Mouse (Mus musculus): ENCODE results near the gene Akr1b3. TPM values are rescaled to one million over a fixed set of nuclear protein-coding genes. Genes with fewer than 3 reads are reported as not detected.
"Not testable (repeated sequence)": the region's sequence is repeated elsewhere in the genome, so short reads cannot be mapped to it uniquely, and the experiment has no call there.

The Akr1b3 gene
- total and polyA plus RNA-seq, 2 experiments from 2014 or later = 88.6 to 98.3 TPM

GRCm38 (mm10) chr6:34353658-34354353 lies 36.5 kb upstream of the Akr1b3 start, which contains the start of gene Akr1b8:
Gene Akr1b8, plus strand, starts transcription at chr6:34354119.
- WGBS = 13% methylated on average over 16 of the region's 16 CpGs
- Histone ChIP-seq H3K4me2 (ENCODE audit: low read depth) (peak within 1 kb of the TSS; percentile 4; the same call in 1 of the 2 replicates), H3K27me3 (ENCODE audit: insufficient read depth, low read length) (no peaks in the 10 kb centered on the region), H3K4me3 (ENCODE audit: low read depth, low read length) (no peak within 1 kb of the TSS), H3K9ac (no peak within 1 kb of the TSS), H3K4me1 (ENCODE audit: insufficient read depth) (no peaks in the 10 kb centered on the region), H3K36me3 (ENCODE audit: insufficient read depth) (no peaks in the 10 kb centered on the region), H3K9me3 (ENCODE audit: low read length) (no peaks in the 10 kb centered on the region), H3K27ac (ENCODE audit: low read depth, low read length) (no peak within 1 kb of the TSS)
- ATAC-seq = no peak
- DNase-seq = no peak
- TF ChIP-seq CTCF (IDR thresholded peaks at IDR 0.05; ENCODE audit: low read depth) = no peak

GRCm38 (mm10) chr6:34352401-34352800 lies 35.1 kb upstream of the Akr1b3 start:
- TF ChIP-seq CTCF (IDR thresholded peaks at IDR 0.05; ENCODE audit: low read depth) = no peak
- 92% methylated on average over 3 of the region's 3 CpGs for WGBS

DNA sequence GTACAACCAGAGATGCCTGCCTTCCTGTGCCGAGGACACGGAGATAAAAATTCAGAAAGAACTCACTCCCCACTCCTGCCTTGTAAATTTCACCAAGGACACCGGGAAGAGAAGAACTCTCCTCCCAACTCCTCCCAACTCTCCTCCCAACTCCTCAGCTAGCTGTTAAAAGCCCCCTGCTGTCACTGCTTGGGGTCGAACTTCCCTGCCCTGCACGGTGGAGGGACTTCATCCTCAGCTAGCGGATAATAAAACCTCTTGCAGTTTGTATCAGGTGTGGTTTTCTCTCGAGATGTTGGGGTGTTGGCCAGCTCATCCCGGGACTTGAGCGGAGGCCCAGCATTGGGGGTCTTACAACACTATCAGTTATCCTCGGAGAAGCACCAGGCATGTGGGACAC lies 34.2 kb upstream of the Akr1b3 start:
- not testable (repeated sequence) for H3K27ac ChIP-seq (ENCODE audit: low read depth, low read length); H3K9me3 ChIP-seq (ENCODE audit: low read length); H3K9ac ChIP-seq; DNase-seq; H3K4me3 ChIP-seq (ENCODE audit: low read depth, low read length); ATAC-seq; H3K4me2 ChIP-seq (ENCODE audit: low read depth); H3K36me3 ChIP-seq (ENCODE audit: insufficient read depth); H3K27me3 ChIP-seq (ENCODE audit: insufficient read depth, low read length); H3K4me1 ChIP-seq (ENCODE audit: insufficient read depth)
- WGBS = 55% methylated on average over 10 of the region's 10 CpGs

More at GRCm38 (mm10) chr6:34352401-34352800, 35.1 kb upstream of the Akr1b3 start:
- DNase-seq = no peak
- Histone ChIP-seq H3K27ac (ENCODE audit: low read depth, low read length) (no peak overlapping the region), H3K9ac (no peak overlapping the region), H3K36me3 (ENCODE audit: insufficient read depth) (no peaks in the 10 kb centered on the region), H3K27me3 (ENCODE audit: insufficient read depth, low read length) (no peaks in the 10 kb centered on the region), H3K4me3 (ENCODE audit: low read depth, low read length) (no peak overlapping the region), H3K4me2 (ENCODE audit: low read depth) (no peak overlapping the region), H3K9me3 (ENCODE audit: low read length) (no peaks in the 10 kb centered on the region), H3K4me1 (ENCODE audit: insufficient read depth) (no peaks in the 10 kb centered on the region)
- ATAC-seq = no peak

DNA sequence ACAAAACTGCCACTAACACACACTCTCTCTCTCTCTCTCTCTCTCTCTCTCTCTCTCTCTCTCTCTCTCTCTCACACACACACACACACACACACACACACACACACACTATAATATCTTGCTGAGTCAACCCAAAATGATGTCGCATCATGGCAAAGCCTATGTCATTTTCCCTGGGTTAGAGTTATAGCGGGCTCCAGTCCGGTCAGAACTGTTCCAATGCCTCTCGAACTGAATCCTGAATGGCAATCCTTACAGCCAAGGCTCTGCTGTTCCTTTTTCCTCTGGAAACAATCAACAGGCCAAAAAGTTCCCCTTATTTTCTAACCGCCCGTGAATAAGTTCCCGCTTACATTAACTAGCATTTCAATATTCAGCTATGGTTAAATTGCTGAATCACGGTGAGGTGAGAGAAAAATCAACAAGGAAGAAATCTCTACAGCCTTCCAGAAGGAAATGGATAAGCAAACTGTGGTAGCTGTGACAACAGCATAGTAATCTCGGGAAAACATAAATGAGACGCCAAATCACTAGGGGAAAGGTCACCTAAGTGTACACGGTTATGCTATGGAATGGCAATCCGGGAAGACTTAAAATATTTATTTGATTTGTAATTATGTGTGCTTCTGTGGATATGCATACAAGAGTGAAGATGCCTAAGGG lies 32.9 kb upstream of the Akr1b3 start:
- no peaks in the 10 kb centered on the region for H3K4me1 ChIP-seq (ENCODE audit: insufficient read depth)
- H3K27ac ChIP-seq (ENCODE audit: low read depth, low read length) = no peak overlapping the region
- H3K4me3 ChIP-seq (ENCODE audit: low read depth, low read length) = no peak overlapping the region
- ATAC-seq (no peak), DNase-seq (no peak)
- no peaks in the 10 kb centered on the region for H3K36me3 ChIP-seq (ENCODE audit: insufficient read depth)
- WGBS = 86% methylated on average over 12 of the region's 12 CpGs
- no peak for TF ChIP-seq CTCF (IDR thresholded peaks at IDR 0.05; ENCODE audit: low read depth)
- no peaks in the 10 kb centered on the region for H3K27me3 ChIP-seq (ENCODE audit: insufficient read depth, low read length)
- H3K9me3 ChIP-seq (ENCODE audit: low read length) = no peaks in the 10 kb centered on the region
- no peak overlapping the region for H3K9ac ChIP-seq
- H3K4me2 ChIP-seq (ENCODE audit: low read depth) = no peak overlapping the region

- ATAC-seq = peak; percentile 91
- Histone ChIP-seq H3K27me3 (ENCODE audit: insufficient read depth, low read length) (no peaks in the 10 kb centered on the region), H3K36me3 (ENCODE audit: insufficient read depth) (no peaks in the 10 kb centered on the region), H3K9ac (no peak overlapping the region), H3K9me3 (ENCODE audit: low read length) (no peaks in the 10 kb centered on the region), H3K27ac (ENCODE audit: low read depth, low read length) (no peak overlapping the region), H3K4me1 (ENCODE audit: insufficient read depth) (no peaks in the 10 kb centered on the region), H3K4me3 (ENCODE audit: low read depth, low read length) (no peak overlapping the region), H3K4me2 (ENCODE audit: low read depth) (peak overlapping the region; percentile 6; the same call in 1 of the 2 replicates)
- peak; percentile 88 for DNase-seq
- WGBS = 51% methylated on average over 14 of the region's 14 CpGs
- peak; percentile 90 for TF ChIP-seq CTCF (IDR thresholded peaks at IDR 0.05; ENCODE audit: low read depth)
Measured at GRCm38 (mm10) chr6:34346096-34346898, 29.0 kb upstream of the Akr1b3 start.

- WGBS = 23% methylated on average over 9 of the region's 9 CpGs
- TF ChIP-seq CTCF (IDR thresholded peaks at IDR 0.05; ENCODE audit: low read depth) = no peak
- Histone ChIP-seq H3K27me3 (ENCODE audit: insufficient read depth, low read length) (no peaks in the 10 kb centered on the region), H3K4me3 (ENCODE audit: low read depth, low read length) (no peak overlapping the region), H3K9ac (no peak overlapping the region), H3K4me2 (ENCODE audit: low read depth) (no peak overlapping the region), H3K9me3 (ENCODE audit: low read length) (no peaks in the 10 kb centered on the region), H3K4me1 (ENCODE audit: insufficient read depth) (no peaks in the 10 kb centered on the region), H3K36me3 (ENCODE audit: insufficient read depth) (no peaks in the 10 kb centered on the region), H3K27ac (ENCODE audit: low read depth, low read length) (no peak overlapping the region)
- DNase-seq (no peak), ATAC-seq (no peak)
Measured at GRCm38 (mm10) chr6:34344935-34345334, 27.7 kb upstream of the Akr1b3 start.
